Mouse (Mus musculus) stomach, embryonic 14.5 days (tissue): ENCODE measurements around the gene Kcnj15. TPM values are rescaled to one million over a fixed set of nuclear protein-coding genes. Genes with fewer than 3 reads are reported as not detected.

Source experiments
- ATAC-seq: fragments of 200-750 bp; cut with Nextera tagmentation; 2 replicates; pipeline ENCODE4 v1.8.0; 2017; ENCODE audit warnings: low read depth, moderate TSS enrichment; ENCODE audit not compliant: insufficient number of reproducible peaks, insufficient read depth, low FRiP score
- H3K27ac ChIP-seq: fragments of 300-500 bp; sonication (generic); 2 replicates; pipeline ENCODE4 v1.5.1; 2014; ENCODE audit warnings: mild to moderate bottlenecking, low read length, moderate library complexity, mixed read lengths
- H3K27me3 ChIP-seq: fragments of 300-500 bp; sonication (generic); 2 replicates; pipeline ENCODE4 v1.6.1; 2014; ENCODE audit warnings: low read length, control low read depth, mixed read lengths; ENCODE audit not compliant: control insufficient read depth, insufficient read depth
- H3K36me3 ChIP-seq: fragments of 300-500 bp; sonication (generic); 2 replicates; pipeline ENCODE4 v1.6.1; 2014; ENCODE audit warnings: mild to moderate bottlenecking, control low read depth, low read length, moderate library complexity, mixed read lengths; ENCODE audit not compliant: control insufficient read depth, insufficient read depth
- H3K4me1 ChIP-seq: fragments of 300-500 bp; sonication (generic); 2 replicates; pipeline ENCODE4 v1.6.1; 2014; ENCODE audit warnings: low read length, control low read depth, mixed read lengths; ENCODE audit not compliant: control insufficient read depth, insufficient read depth
- H3K4me2 ChIP-seq: fragments of 300-500 bp; sonication (generic); replicated peaks from 2 replicates; pipeline ENCODE4 v1.6.1; 2014; ENCODE audit warnings: low read depth, low read length, control low read depth
- H3K4me3 ChIP-seq: fragments of 300-500 bp; sonication (generic); 2 replicates; pipeline ENCODE4 v1.5.1; 2014; ENCODE audit warnings: low read depth, low read length, control low read depth
- H3K9ac ChIP-seq: fragments of 300-500 bp; sonication (generic); replicated peaks from 2 replicates; pipeline ENCODE4 v1.6.1; 2014; ENCODE audit warnings: low read depth, mild to moderate bottlenecking, control low read depth, low read length, moderate library complexity, mixed read lengths
- H3K9me3 ChIP-seq: fragments of 300-500 bp; sonication (generic); 2 replicates; pipeline ENCODE4 v1.6.1; 2016; ENCODE audit warnings: low read depth, low read length, control low read depth; ENCODE audit not compliant: control insufficient read depth
- WGBS: fragments of 180-500 bp; shearing (Covaris S2); extraction: QIAGEN DNeasy Blood & Tissue Kit; methylation state at CpG from one replicate; pipeline ENCODE4 v1.1.7; 2014; 5-methylcytosine and 5-hydroxymethylcytosine counted together
- polyA plus RNA-seq: library from polyadenylated mRNA; unstranded; fragments of >200 nt; fragmentation: Nextera tagmentation; extraction: Ambion mirVana; gene quantifications from 2 replicates; pipeline ENCODE4 v1.2.1, GENCODE M21; 2014

The Kcnj15 gene
- polyA plus RNA-seq, 1 experiment from 2014 or later = 5.0 TPM

- no peaks in the 10 kb centered on the region for H3K9me3 ChIP-seq
- no peaks in the 10 kb centered on the region for H3K4me1 ChIP-seq
- no peaks in the 10 kb centered on the region for H3K36me3 ChIP-seq
- H3K4me2 ChIP-seq = no peak overlapping the region
- no peak overlapping the region for H3K9ac ChIP-seq
- no peak overlapping the region for H3K27ac ChIP-seq
- H3K27me3 ChIP-seq = no peaks in the 10 kb centered on the region
- no peak for ATAC-seq
- no peak overlapping the region for H3K4me3 ChIP-seq
- 71% methylated on average over 2 of the region's 2 CpGs for WGBS
Measured at GRCm38 (mm10) chr16:95273101-95273500, 15.7 kb downstream of the Kcnj15 start.

GRCm38 (mm10) chr16:95275713-95276502 lies 18.6 kb downstream of the Kcnj15 start:
- Histone ChIP-seq H3K4me3 (no peak overlapping the region), H3K4me2 (no peak overlapping the region), H3K4me1 (no peaks in the 10 kb centered on the region), H3K36me3 (no peaks in the 10 kb centered on the region), H3K27ac (no peak overlapping the region), H3K9ac (no peak overlapping the region), H3K9me3 (no peaks in the 10 kb centered on the region), H3K27me3 (no peaks in the 10 kb centered on the region)
- ATAC-seq = no peak
- 78% methylated on average over 10 of the region's 10 CpGs for WGBS

GRCm38 (mm10) chr16:95279015-95279414 lies 21.7 kb downstream of the Kcnj15 start:
- 31% methylated on average over 3 of the region's 3 CpGs for WGBS
- no peak for ATAC-seq

GRCm38 (mm10) chr16:95280338-95280737 lies 23.0 kb downstream of the Kcnj15 start:
- ATAC-seq = no peak

More at GRCm38 (mm10) chr16:95279015-95279414, 21.7 kb downstream of the Kcnj15 start:
- Histone ChIP-seq H3K4me1 (no peaks in the 10 kb centered on the region), H3K27ac (peak overlapping the region; percentile 23; the same call in 1 of the 2 replicates), H3K4me3 (no peak overlapping the region), H3K9me3 (no peaks in the 10 kb centered on the region), H3K27me3 (no peaks in the 10 kb centered on the region), H3K36me3 (no peaks in the 10 kb centered on the region), H3K9ac (no peak overlapping the region), H3K4me2 (no peak overlapping the region)

GRCm38 (mm10) chr16:95283369-95283768 lies 26.0 kb downstream of the Kcnj15 start:
- no peak overlapping the region for H3K4me2 ChIP-seq
- WGBS = 86% methylated on average over 10 of the region's 10 CpGs
- no peaks in the 10 kb centered on the region for H3K36me3 ChIP-seq
- no peaks in the 10 kb centered on the region for H3K9me3 ChIP-seq
- H3K27me3 ChIP-seq = no peaks in the 10 kb centered on the region
- H3K27ac ChIP-seq = no peak overlapping the region
- H3K4me1 ChIP-seq = 0 out of 2 replicates have a peak, but pooled peaks cover 4% of the 10 kb centered on the region
- no peak for ATAC-seq
- no peak overlapping the region for H3K9ac ChIP-seq
- no peak overlapping the region for H3K4me3 ChIP-seq

More at GRCm38 (mm10) chr16:95280338-95280737, 23.0 kb downstream of the Kcnj15 start:
- Histone ChIP-seq H3K4me2 (no peak overlapping the region), H3K4me1 (0 out of 2 replicates have a peak, but pooled peaks cover 4% of the 10 kb centered on the region), H3K4me3 (no peak overlapping the region), H3K36me3 (no peaks in the 10 kb centered on the region), H3K9ac (no peak overlapping the region), H3K27ac (no peak overlapping the region), H3K9me3 (no peaks in the 10 kb centered on the region), H3K27me3 (no peaks in the 10 kb centered on the region)
- 93% methylated on average over 3 of the region's 3 CpGs for WGBS

- Histone ChIP-seq H3K27ac (no peak overlapping the region), H3K4me2 (no peak overlapping the region), H3K9ac (no peak overlapping the region), H3K27me3 (no peaks in the 10 kb centered on the region), H3K9me3 (no peaks in the 10 kb centered on the region), H3K4me1 (0 out of 2 replicates have a peak, but pooled peaks cover 4% of the 10 kb centered on the region), H3K4me3 (no peak overlapping the region), H3K36me3 (no peaks in the 10 kb centered on the region)
- WGBS = 67% methylated on average over 12 of the region's 12 CpGs
- ATAC-seq = no peak
Measured at GRCm38 (mm10) chr16:95284085-95284727, 26.8 kb downstream of the Kcnj15 start.

GRCm38 (mm10) chr16:95285043-95285442 lies 27.7 kb downstream of the Kcnj15 start:
- 76% methylated on average over 4 of the region's 4 CpGs for WGBS
- H3K27me3 ChIP-seq = no peaks in the 10 kb centered on the region
- no peaks in the 10 kb centered on the region for H3K9me3 ChIP-seq
- no peak overlapping the region for H3K27ac ChIP-seq
- no peak overlapping the region for H3K9ac ChIP-seq
- ATAC-seq = no peak
- H3K4me3 ChIP-seq = no peak overlapping the region
- H3K4me2 ChIP-seq = no peak overlapping the region
- H3K4me1 ChIP-seq = 0 out of 2 replicates have a peak, but pooled peaks cover 4% of the 10 kb centered on the region
- H3K36me3 ChIP-seq = no peaks in the 10 kb centered on the region

GRCm38 (mm10) chr16:95285767-95286166 lies 28.4 kb downstream of the Kcnj15 start:
- Histone ChIP-seq H3K4me3 (no peak overlapping the region), H3K9ac (no peak overlapping the region), H3K27ac (no peak overlapping the region), H3K36me3 (no peaks in the 10 kb centered on the region), H3K9me3 (no peaks in the 10 kb centered on the region), H3K27me3 (no peaks in the 10 kb centered on the region), H3K4me2 (no peak overlapping the region), H3K4me1 (0 out of 2 replicates have a peak, but pooled peaks cover 4% of the 10 kb centered on the region)
- WGBS = 86% methylated on average over 4 of the region's 4 CpGs
- ATAC-seq = no peak
